Mouse (Mus musculus) limb, embryonic 13.5 days (tissue): ENCODE data around the gene Ganab. TPM values are rescaled to one million over a fixed set of nuclear protein-coding genes. Genes with fewer than 3 reads are reported as not detected.

Source experiments
- ATAC-seq: fragments of 200-750 bp; cut with Nextera tagmentation; 2 replicates; pipeline ENCODE4 v1.8.0; 2017; ENCODE audit warnings: low read depth, moderate number of reproducible peaks, moderate TSS enrichment; ENCODE audit not compliant: low FRiP score
- H3K27ac ChIP-seq: fragments of 300-500 bp; sonication (generic); 2 replicates; pipeline ENCODE4 v1.5.1; 2015; ENCODE audit warnings: inconsistent platforms, mild to moderate bottlenecking, moderate library complexity
- H3K27me3 ChIP-seq: fragments of 300-500 bp; sonication (generic); 2 replicates; pipeline ENCODE4 v1.6.1; 2015; ENCODE audit warnings: mild to moderate bottlenecking, inconsistent platforms
- H3K36me3 ChIP-seq: fragments of 300-500 bp; sonication (generic); 2 replicates; pipeline ENCODE4 v1.6.1; 2015; ENCODE audit warnings: inconsistent platforms, mild to moderate bottlenecking, moderate library complexity
- H3K4me1 ChIP-seq: fragments of 300-500 bp; sonication (generic); 2 replicates; pipeline ENCODE4 v1.6.1; 2015; ENCODE audit warnings: inconsistent platforms
- H3K4me2 ChIP-seq: fragments of 300-500 bp; sonication (generic); replicated peaks from 2 replicates; pipeline ENCODE4 v1.6.1; 2015; ENCODE audit warnings: inconsistent platforms, mild to moderate bottlenecking, moderate library complexity
- H3K4me3 ChIP-seq: fragments of 300-500 bp; sonication (generic); 2 replicates; pipeline ENCODE4 v1.5.1; 2015; ENCODE audit warnings: moderate library complexity, mild to moderate bottlenecking, inconsistent platforms
- H3K9ac ChIP-seq: fragments of 300-500 bp; sonication (generic); 2 replicates; pipeline ENCODE4 v1.6.1; 2015; ENCODE audit warnings: mild to moderate bottlenecking, inconsistent platforms
- H3K9me3 ChIP-seq: fragments of 300-500 bp; sonication (generic); 2 replicates; pipeline ENCODE4 v1.6.1; 2016; ENCODE audit warnings: inconsistent platforms
- WGBS: fragments of 180-500 bp; shearing (Covaris S2); methylation state at CpG from one replicate; pipeline ENCODE4 v1.1.7; 2015; 5-methylcytosine and 5-hydroxymethylcytosine counted together
- polyA plus RNA-seq: library from polyadenylated mRNA; unstranded; fragments of >200 nt; fragmentation: Nextera tagmentation; extraction: Ambion mirVana; gene quantifications from 2 replicates; pipeline ENCODE4 v1.2.1, GENCODE M21; 2015

The Ganab gene
- polyA plus RNA-seq, 1 experiment from 2014 or later = 112 TPM

DNA sequence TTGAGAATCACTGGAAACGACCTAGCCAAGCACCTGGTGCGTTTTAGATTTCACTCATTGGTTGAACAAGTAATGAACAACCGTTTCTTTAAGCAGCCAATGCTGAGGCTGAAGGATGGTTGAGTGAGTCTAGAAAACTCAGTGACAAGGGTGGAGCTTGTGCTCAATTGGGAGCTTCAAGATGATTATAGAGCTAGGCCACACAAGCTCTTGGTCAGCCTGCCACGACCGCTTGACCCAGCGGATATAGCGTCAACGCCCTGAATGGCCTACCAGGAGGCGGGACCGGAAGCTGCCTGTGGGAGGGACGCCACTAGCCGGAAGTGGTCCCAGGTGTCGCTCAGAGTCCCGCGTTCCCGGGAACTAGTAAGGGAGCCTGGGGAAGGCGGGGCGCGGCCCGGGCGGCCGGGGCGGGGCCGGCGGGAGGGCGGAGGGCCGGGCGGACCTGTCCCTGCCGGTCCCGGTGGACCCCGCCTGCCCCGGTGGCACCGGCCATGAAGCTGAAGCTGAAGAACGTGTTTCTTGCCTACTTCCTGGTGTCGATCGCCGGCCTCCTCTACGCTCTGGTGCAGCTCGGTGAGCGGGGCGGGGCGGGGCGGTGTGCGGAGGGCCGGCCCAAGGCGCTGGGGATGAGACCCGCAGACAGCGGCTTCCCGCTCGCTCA, 22.3 kb downstream of the Ganab start, which contains the start of gene B3gat3:
TSS of gene B3gat3 (plus strand) at position 302 of the 664 bp plus-strand sequence.
- WGBS = 2% methylated on average over 46 of the region's 50 CpGs
- Histone ChIP-seq H3K9ac (peak within 1 kb of the TSS; percentile 82), H3K9me3 (no peaks in the 10 kb centered on the region), H3K27ac (peak within 1 kb of the TSS; percentile 80), H3K4me1 (peaks cover 13% of the 10 kb centered on the region), H3K4me3 (peak within 1 kb of the TSS; percentile 75), H3K36me3 (peaks cover 25% of the 10 kb centered on the region), H3K4me2 (peak within 1 kb of the TSS; percentile 77), H3K27me3 (no peaks in the 10 kb centered on the region)
- ATAC-seq = peak; percentile 96

DNA sequence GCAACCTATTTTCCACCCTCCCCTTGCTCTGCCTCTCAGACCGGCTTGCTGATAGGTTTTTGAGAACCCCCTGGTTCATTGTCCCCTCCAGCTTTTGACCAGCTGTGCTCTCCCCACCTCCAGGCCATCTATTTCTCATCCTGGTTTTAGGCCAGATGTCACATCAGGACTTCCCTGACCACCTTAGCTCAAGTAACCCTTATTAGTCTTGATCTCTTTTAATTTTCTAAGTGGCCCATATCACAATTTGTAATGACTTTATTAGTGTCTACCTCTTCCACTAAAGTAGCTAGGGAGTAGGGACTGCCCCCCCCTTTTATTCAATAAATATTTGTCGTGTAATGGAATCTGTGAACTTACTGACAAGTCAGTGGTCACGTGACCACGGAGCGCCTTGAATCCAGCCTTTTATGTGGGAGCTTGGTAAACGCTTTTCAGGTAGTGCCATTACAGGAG, 23.0 kb downstream of the Ganab start:
- Histone ChIP-seq H3K27me3 (no peaks in the 10 kb centered on the region), H3K9ac (peak overlapping the region; percentile 82), H3K4me3 (peak overlapping the region; percentile 75), H3K36me3 (peaks cover 25% of the 10 kb centered on the region), H3K9me3 (no peaks in the 10 kb centered on the region), H3K4me1 (peaks cover 13% of the 10 kb centered on the region), H3K27ac (peak overlapping the region; percentile 80), H3K4me2 (peak overlapping the region; percentile 77)
- WGBS = 1% methylated on average over 6 of the region's 6 CpGs
- no peak for ATAC-seq

DNA sequence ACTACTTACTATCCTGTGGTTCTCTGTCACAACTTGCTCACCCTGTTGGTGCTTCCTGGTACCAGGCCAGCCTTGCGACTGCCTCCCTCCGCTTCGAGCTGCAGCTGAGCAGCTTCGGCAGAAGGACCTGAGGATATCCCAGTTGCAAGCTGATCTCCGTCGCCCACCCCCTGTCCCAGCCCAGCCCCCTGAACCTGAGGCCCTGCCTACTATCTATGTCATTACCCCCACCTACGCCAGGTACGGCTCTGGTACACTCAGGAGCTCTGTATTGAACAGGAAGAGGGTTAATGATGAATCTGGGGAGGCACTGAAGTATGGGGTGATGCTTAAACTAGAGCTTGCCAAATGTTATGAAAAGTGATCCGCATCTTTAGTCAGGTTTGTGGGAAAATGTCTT, 23.9 kb downstream of the Ganab start:
- H3K9me3 ChIP-seq = no peaks in the 10 kb centered on the region
- H3K9ac ChIP-seq = peak overlapping the region; percentile 46
- no peak overlapping the region for H3K4me3 ChIP-seq
- 77% methylated on average over 9 of the region's 9 CpGs for WGBS
- peak overlapping the region; percentile 77 for H3K4me2 ChIP-seq
- peaks cover 13% of the 10 kb centered on the region for H3K4me1 ChIP-seq
- peaks cover 24% of the 10 kb centered on the region for H3K36me3 ChIP-seq
- no peaks in the 10 kb centered on the region for H3K27me3 ChIP-seq
- no peak overlapping the region for H3K27ac ChIP-seq
- no peak for ATAC-seq

DNA sequence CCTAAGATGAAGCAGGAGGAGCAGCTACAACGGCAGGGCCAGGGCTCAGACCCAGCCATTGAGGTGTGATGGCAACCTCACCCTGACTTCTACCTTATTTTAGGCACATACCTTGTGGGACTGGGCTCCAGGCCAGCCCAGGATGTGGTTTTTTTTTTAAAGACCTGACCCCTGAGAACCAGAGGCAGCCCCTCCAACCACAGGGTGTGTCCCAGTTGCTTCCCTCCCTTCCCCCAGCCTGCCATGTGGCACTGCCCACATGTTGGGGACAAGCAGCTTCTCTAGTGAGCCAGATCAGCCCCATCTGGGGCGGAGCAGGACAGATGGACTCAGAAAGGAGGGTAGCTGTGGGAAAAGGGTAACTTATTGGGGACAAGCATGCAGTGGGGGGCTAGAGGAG, 28.9 kb downstream of the Ganab start:
- H3K4me1 ChIP-seq = peaks cover 13% of the 10 kb centered on the region
- H3K36me3 ChIP-seq = peaks cover 35% of the 10 kb centered on the region
- H3K9ac ChIP-seq = peak overlapping the region; percentile 25; the same call in 1 of the 2 replicates
- no peak for ATAC-seq
- no peak overlapping the region for H3K27ac ChIP-seq
- WGBS = 85% methylated on average over 2 of the region's 2 CpGs
- no peaks in the 10 kb centered on the region for H3K9me3 ChIP-seq
- H3K27me3 ChIP-seq = no peaks in the 10 kb centered on the region
- no peak overlapping the region for H3K4me3 ChIP-seq
- no peak overlapping the region for H3K4me2 ChIP-seq

DNA sequence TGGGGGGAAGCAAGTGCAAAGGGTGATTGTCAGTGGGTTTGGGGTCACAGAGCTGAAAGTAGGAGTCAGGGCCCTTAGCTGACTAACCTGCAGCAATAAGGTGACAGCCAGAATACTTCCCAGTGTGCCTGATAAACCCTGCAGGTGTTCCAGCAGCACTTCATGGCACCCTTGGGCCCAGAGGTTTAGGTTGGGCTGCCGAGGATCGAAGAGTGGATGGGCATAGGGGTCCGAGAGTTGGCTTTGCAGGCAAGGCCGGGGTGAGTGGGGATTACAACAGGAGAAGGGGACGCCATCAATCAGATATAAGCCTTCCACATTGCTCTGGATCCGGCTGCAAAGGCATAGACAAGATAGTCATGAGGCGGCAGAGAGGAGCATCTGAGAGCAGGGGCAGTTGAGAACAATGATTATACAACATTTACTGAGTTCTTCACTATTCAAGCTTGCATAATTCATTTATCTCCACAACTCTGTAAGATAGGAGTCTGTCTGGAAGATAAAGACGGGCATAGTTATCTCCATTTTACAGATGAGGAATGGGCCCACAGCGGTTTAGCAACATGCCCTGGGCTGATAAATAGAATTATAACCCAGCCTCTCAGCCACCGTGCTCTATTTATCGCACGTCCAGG, 30.1 kb downstream of the Ganab start:
- Histone ChIP-seq H3K36me3 (peaks cover 42% of the 10 kb centered on the region), H3K27ac (no peak overlapping the region), H3K9me3 (no peaks in the 10 kb centered on the region), H3K9ac (no peak overlapping the region), H3K4me2 (no peak overlapping the region), H3K4me3 (no peak overlapping the region), H3K27me3 (no peaks in the 10 kb centered on the region), H3K4me1 (peaks cover 11% of the 10 kb centered on the region)
- WGBS = 87% methylated on average over 12 of the region's 12 CpGs
- no peak for ATAC-seq

DNA sequence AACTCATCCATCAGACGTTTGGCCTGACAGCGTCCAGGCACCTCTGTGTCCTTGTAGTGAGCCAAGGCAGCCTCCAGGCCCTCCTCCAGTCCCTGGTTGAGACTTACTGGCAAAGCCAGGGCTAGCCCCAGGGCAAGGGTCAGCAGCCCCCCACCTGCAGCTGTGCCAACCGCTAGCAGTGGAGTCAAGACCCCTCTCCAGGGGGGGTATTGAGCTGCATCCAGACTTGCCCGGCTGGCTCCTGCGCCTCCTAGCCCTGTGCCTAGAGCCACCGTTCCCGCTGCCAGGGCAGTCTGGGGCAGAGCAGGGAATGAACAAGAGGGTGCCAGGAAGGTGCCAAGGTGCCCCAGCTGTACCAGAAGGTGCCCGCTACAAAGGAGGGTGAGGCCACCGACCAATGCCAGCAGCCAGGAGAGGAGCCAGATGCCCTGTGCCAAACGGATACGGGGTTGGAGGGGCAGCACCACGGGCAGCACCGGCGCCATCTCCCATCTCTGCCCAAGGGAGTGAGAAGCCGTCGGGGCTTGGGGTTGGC, 30.9 kb downstream of the Ganab start:
- peaks cover 11% of the 10 kb centered on the region for H3K4me1 ChIP-seq
- ATAC-seq = peak; percentile 13; the same call in 1 of the 2 replicates
- H3K27ac ChIP-seq = peak overlapping the region; percentile 74; the same call in 1 of the 2 replicates
- peak overlapping the region; percentile 91 for H3K9ac ChIP-seq
- H3K9me3 ChIP-seq = no peaks in the 10 kb centered on the region
- H3K4me2 ChIP-seq = peak overlapping the region; percentile 72
- no peaks in the 10 kb centered on the region for H3K27me3 ChIP-seq
- H3K36me3 ChIP-seq = peaks cover 49% of the 10 kb centered on the region
- WGBS = 20% methylated on average over 16 of the region's 16 CpGs
- H3K4me3 ChIP-seq = peak overlapping the region; percentile 80

DNA sequence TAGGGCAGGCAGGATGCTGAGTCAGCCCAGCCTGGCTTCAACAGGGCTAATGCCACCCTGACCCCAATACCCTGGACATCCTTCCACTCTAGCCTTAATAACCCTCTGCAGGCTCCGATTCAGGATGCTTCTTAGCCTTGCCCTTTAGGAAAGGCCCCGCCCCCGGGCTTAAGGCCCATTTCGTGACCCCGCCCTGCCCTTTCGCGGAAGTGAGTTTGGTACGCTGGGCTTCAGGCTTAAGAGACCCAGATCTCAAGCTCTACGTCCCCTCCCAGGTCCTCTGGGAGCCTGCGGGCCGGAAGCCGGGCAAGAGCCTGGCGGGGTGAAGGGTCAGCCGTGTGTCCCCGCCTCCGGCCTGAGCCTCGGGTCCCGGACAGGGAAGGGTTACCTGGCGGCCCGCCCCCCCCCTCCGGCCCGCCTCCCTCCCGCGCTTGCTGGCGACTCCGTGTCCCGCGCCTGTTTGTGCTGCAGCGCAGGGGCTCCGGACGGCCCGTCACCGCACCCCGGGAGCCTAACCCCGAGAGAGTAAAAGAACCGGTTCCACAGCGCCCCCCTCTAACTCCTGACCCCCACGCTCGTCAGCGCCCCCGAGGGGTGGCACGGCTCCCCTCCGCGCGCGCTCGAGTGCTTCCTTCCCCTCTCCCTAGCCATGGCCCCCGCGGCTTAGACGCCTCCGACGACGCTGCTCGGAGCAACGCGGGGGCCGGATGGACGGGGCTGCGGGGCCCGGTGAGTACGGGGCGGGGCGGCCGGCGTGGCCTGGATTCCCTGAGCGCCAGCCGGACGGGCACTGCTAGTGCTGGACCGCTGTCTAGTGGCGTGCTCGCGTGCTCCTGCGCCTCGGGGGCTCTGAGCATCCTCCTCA, 31.6 kb downstream of the Ganab start, which contains the start of the genes Rom1 and Eml3:
TSS of gene Rom1 (minus strand) at position 133 of the 865 bp plus-strand sequence.
TSS of gene Eml3 (plus strand) at position 329 of the 865 bp plus-strand sequence.
- under 1% methylated on average over 59 of the region's 74 CpGs for WGBS
- Histone ChIP-seq H3K36me3 (peaks cover 56% of the 10 kb centered on the region), H3K27ac (peak within 1 kb of the TSS; percentile 74), H3K4me1 (peaks cover 11% of the 10 kb centered on the region), H3K9me3 (no peaks in the 10 kb centered on the region), H3K9ac (peak within 1 kb of the TSS; percentile 91), H3K4me2 (peak within 1 kb of the TSS; percentile 72), H3K4me3 (peak within 1 kb of the TSS; percentile 80), H3K27me3 (no peaks in the 10 kb centered on the region)
- peak; percentile 84 for ATAC-seq

DNA sequence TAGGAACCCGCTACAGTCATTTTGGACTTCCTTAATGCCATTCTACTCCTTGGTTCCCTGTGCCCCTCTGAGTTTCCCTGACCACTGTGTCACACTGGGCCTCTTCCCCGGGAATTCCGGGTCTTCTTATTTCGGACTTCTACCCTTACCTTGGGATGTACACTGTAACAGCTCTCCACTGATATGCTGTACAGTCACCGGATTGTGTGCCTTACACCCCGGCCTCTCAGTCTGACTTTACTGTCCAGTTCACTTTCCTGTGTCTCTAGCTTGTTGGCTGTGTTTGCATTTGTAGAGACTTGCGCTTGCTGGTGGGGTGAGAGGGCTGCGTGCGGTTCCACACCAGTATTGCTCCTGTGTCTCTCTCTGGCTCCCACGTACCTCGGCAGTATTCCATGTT, 32.2 kb downstream of the Ganab start:
- Histone ChIP-seq H3K36me3 (peaks cover 62% of the 10 kb centered on the region), H3K4me2 (peak overlapping the region; percentile 72), H3K27ac (peak overlapping the region; percentile 74; the same call in 1 of the 2 replicates), H3K9ac (peak overlapping the region; percentile 91), H3K9me3 (no peaks in the 10 kb centered on the region), H3K4me3 (peak overlapping the region; percentile 80), H3K4me1 (peaks cover 11% of the 10 kb centered on the region), H3K27me3 (no peaks in the 10 kb centered on the region)
- ATAC-seq = no peak
- WGBS = 7% methylated on average over 11 of the region's 11 CpGs

DNA sequence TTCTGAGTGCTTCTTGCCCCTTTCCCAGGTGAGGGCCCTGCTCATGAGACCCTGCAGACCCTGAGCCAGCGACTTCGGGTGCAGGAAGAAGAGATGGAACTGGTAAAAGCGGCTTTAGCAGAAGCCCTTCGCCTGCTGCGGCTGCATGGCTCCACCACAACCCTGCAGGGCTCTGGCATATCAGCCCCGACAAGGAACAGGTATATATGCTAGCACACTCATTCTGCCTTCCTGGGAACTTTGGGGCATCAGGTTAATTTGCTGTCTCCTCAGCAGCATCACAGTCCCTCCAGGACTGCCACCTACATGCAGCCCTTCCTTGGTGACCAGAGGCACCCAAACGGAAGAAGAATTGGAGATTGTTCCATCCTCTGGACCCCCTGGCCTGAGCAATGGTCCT, 32.9 kb downstream of the Ganab start:
- WGBS = 73% methylated on average over 7 of the region's 7 CpGs
- no peaks in the 10 kb centered on the region for H3K27me3 ChIP-seq
- H3K4me3 ChIP-seq = peak overlapping the region; percentile 80
- H3K27ac ChIP-seq = no peak overlapping the region
- H3K9ac ChIP-seq = peak overlapping the region; percentile 91
- peaks cover 62% of the 10 kb centered on the region for H3K36me3 ChIP-seq
- H3K9me3 ChIP-seq = no peaks in the 10 kb centered on the region
- no peak for ATAC-seq
- H3K4me2 ChIP-seq = peak overlapping the region; percentile 72
- peaks cover 11% of the 10 kb centered on the region for H3K4me1 ChIP-seq

DNA sequence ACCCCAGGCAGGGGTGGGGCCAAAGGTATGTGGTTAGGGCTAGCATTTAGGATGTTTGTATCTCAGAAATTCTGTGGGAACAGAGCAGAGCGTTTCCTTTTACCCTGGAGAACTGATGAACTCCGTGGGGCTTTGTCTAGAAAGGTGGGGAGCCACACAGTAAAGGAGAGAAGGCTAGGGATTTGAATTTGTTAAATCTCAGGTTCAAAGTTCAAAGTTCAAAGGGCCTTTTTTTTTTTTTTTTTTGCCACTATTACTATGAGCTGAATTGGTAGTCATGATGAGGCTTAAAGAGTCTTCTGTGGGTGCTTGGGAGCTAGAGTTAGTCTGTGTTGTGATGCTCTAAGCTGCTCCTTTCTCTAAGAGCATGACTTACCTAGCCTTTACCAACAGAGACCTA, 38.9 kb downstream of the Ganab start:
- H3K9me3 ChIP-seq = no peaks in the 10 kb centered on the region
- H3K9ac ChIP-seq = no peak overlapping the region
- no peak overlapping the region for H3K4me3 ChIP-seq
- peaks cover 14% of the 10 kb centered on the region for H3K4me1 ChIP-seq
- H3K36me3 ChIP-seq = peaks cover 71% of the 10 kb centered on the region
- H3K27ac ChIP-seq = no peak overlapping the region
- WGBS = 86% methylated on average over 2 of the region's 2 CpGs
- H3K4me2 ChIP-seq = no peak overlapping the region
- no peaks in the 10 kb centered on the region for H3K27me3 ChIP-seq
- ATAC-seq = no peak

DNA sequence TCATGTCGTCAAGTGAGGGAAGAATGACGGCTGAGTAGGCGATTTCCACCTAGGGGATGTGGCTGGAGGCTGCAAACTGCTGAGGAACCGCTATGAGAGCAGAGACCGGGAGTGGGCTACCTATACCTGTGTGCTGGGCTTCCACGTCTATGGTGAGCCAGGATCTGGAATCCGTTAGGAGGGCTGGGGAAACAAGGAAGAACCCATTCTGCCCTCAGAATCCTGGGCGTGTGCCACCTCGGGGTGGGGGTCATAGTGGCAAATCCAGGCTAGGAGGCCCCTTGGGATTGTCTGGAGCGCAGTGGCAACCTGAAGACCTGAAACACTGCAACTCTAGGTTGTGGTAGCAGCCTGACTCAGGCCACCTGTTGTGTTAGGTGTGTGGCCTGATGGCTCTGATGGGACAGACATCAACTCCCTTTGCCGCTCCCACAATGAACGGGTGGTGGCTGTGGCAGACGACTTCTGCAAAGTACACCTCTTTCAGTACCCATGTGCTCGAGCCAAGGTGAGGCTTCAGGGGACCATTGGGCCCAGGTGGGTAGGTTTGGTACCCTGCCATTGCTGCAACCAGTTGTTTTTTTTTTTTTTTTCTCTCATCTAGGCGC, 42.8 kb downstream of the Ganab start:
- WGBS = 72% methylated on average over 15 of the region's 15 CpGs
- Histone ChIP-seq H3K4me1 (peaks cover 40% of the 10 kb centered on the region), H3K9me3 (no peaks in the 10 kb centered on the region), H3K4me2 (peak overlapping the region; percentile 73), H3K9ac (peak overlapping the region; percentile 100), H3K27me3 (no peaks in the 10 kb centered on the region), H3K36me3 (peaks cover 61% of the 10 kb centered on the region), H3K27ac (peak overlapping the region; percentile 99; the same call in 1 of the 2 replicates), H3K4me3 (peak overlapping the region; percentile 97)
- no peak for ATAC-seq
